Mouse (Mus musculus): ENCODE measurements around the gene Fat2.

DNA sequence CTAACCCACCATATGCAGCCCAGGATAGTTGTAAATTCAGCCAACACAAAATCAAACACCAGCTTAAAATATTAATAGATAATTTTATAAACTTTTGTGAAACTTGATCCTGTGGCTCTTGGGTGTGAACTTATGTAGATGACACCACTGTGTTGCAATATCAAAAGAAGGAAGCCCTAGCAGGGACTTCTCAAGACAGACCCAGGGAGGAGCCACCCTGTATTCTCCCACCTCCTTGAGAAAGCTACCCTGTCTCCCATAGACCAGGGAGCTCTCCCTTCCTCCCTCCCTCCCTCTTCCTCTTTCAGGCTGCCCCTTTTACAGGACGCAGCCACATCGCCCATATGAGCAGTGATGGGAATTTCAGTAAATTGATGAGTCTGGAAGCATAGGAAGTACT is 4.4 kb upstream of the Fat2 start:
- TF ChIP-seq CHD2 (IDR thresholded peaks at IDR 0.05; ENCODE audit: low read depth, low read length), result no peak
- TF ChIP-seq ZNF384 (IDR thresholded peaks at IDR 0.05; ENCODE audit: low read depth, low read length), result no peak
- no peak for TF ChIP-seq ZC3H11A (IDR thresholded peaks at IDR 0.05; ENCODE audit: borderline replicate concordance, low read depth, low read length)
- TF ChIP-seq HCFC1 (IDR thresholded peaks at IDR 0.05; ENCODE audit: borderline replicate concordance, insufficient read depth, low read length), result no peak
- no peak for TF ChIP-seq MAFK (IDR thresholded peaks at IDR 0.05; ENCODE audit: insufficient read depth, low read depth, low read length)

Data from ES-E14 (cell line).